19 mouse cellular contexts compared by ENCODE assay signal in the genomic region with DNA sequence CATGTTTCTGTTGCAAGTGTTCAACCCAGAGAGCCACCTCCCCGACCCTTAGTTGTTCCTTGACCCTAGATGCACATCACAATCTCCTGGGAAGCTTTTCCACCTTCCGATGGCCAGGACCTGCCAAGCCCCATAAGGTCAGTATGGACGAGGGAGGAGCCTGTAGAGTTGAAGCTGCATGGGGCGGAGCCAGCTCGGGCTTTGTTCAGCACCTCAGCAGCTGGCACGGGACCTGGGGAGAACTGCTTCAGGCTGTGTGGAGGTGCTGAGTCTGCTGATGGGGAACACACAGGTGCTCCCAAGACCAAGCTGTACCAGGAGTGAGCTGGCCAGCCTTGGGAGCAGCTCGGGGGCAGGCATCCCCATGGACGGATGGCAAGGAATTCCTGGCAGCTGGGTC.
DNase-seq lines count a peak whose midpoint lies in the region; ATAC-seq lines count a peak whose summit lies in the region.
"Had no signal": no experiment of that assay in that cellular context is flagged by ENCODE, and none has a peak within 500 bp of the region (broad histone marks: within the 10 kb centered on the region; RNA-seq: fewer than 3 reads in every experiment).

No protein-coding gene starts in this region.

- H3K4me1 ChIP-seq in hindbrain, embryonic 10.5 days (replicated peaks): peaks cover 53% of the 10 kb centered on the region
- H3K4me1 ChIP-seq in hindbrain, embryonic 12.5 days: peaks cover 48% of the 10 kb centered on the region
- H3K4me1 ChIP-seq in midbrain, embryonic 10.5 days: peaks cover 46% of the 10 kb centered on the region
- peaks cover 20% of the 10 kb centered on the region for H3K4me1 ChIP-seq in midbrain, embryonic 16.5 days (ENCODE audit: control insufficient read depth, insufficient read depth, low read length)
- H3K4me1 ChIP-seq in embryonic facial prominence, embryonic 10.5 days: peaks cover 46% of the 10 kb centered on the region

- H3K9ac ChIP-seq in hindbrain, embryonic 12.5 days: no peak overlapping the region
- no peak overlapping the region for H3K9ac ChIP-seq in midbrain, embryonic 16.5 days (ENCODE audit: low read depth, low read length)
- H3K9ac ChIP-seq: embryonic facial prominence, embryonic 13.5 days; forebrain, embryonic 13.5 days; hindbrain, embryonic 14.5 days had no signal

- H3K4me3 ChIP-seq in hindbrain, embryonic 10.5 days: no peak overlapping the region
- H3K4me3 ChIP-seq in hindbrain, embryonic 12.5 days: no peak overlapping the region
- no peak overlapping the region for H3K4me3 ChIP-seq in midbrain, embryonic 10.5 days
- no peak overlapping the region for H3K4me3 ChIP-seq in midbrain, embryonic 16.5 days (ENCODE audit: low read depth, low read length)
- no peak overlapping the region for H3K4me3 ChIP-seq in embryonic facial prominence, embryonic 10.5 days
- H3K4me3 ChIP-seq: embryonic facial prominence, embryonic 13.5 days; forebrain, embryonic 13.5 days had no signal

- H3K27me3 ChIP-seq in hindbrain, embryonic 10.5 days (ENCODE audit: insufficient read depth, poor library complexity, severe bottlenecking): peaks cover 3% of the 10 kb centered on the region; the same call in 1 of the 2 replicates
- no peaks in the 10 kb centered on the region for H3K27me3 ChIP-seq in hindbrain, embryonic 12.5 days
- peaks cover 15% of the 10 kb centered on the region for H3K27me3 ChIP-seq in midbrain, embryonic 10.5 days (ENCODE audit: low read depth, poor library complexity, severe bottlenecking)
- no peaks in the 10 kb centered on the region for H3K27me3 ChIP-seq in midbrain, embryonic 16.5 days (ENCODE audit: control insufficient read depth, insufficient read depth, low read depth, low read length)
- H3K27me3 ChIP-seq in embryonic facial prominence, embryonic 10.5 days (replicated peaks; ENCODE audit: low read depth, poor library complexity, severe bottlenecking): peaks cover 8% of the 10 kb centered on the region
- H3K27me3 ChIP-seq: embryonic facial prominence, embryonic 13.5 days; forebrain, embryonic 13.5 days had no signal

- no peak for DNase-seq in hindbrain, embryonic 10.5 days (ENCODE audit: low spot score)
- DNase-seq in midbrain, embryonic 10.5 days (ENCODE audit: low spot score): no peak
- DNase-seq in embryonic facial prominence, embryonic 10.5 days (ENCODE audit: low spot score): no peak
- DNase-seq in layer of hippocampus, adult 18-20 months (ENCODE audit: low spot score in 2 of 2): no peak
- DNase-seq in retina, postnatal 1 day: no peak
- DNase-seq: adrenal gland, postnatal 14 days; cerebellum, adult 11-12 months; cerebellum, adult 9-10 months; cerebellum, postnatal 25 days; gastrocnemius, postnatal 14 days; heart, postnatal 10 days; heart, postnatal 4 days had no signal

- 0 out of 2 replicates have a peak, but pooled peaks cover 7% of the 10 kb centered on the region for H3K36me3 ChIP-seq in hindbrain, embryonic 10.5 days
- H3K36me3 ChIP-seq in hindbrain, embryonic 12.5 days: no peaks in the 10 kb centered on the region
- H3K36me3 ChIP-seq in midbrain, embryonic 10.5 days: 0 out of 2 replicates have a peak, but pooled peaks cover under 1% of the 10 kb centered on the region
- no peaks in the 10 kb centered on the region for H3K36me3 ChIP-seq in midbrain, embryonic 16.5 days (ENCODE audit: control insufficient read depth, insufficient read depth, low read length)
- peaks cover 8% of the 10 kb centered on the region for H3K36me3 ChIP-seq in embryonic facial prominence, embryonic 10.5 days (replicated peaks)
- H3K36me3 ChIP-seq: embryonic facial prominence, embryonic 13.5 days had no signal

- H3K9me3 ChIP-seq in hindbrain, embryonic 10.5 days: no peaks in the 10 kb centered on the region
- H3K9me3 ChIP-seq in hindbrain, embryonic 12.5 days (replicated peaks): no peaks in the 10 kb centered on the region
- no peaks in the 10 kb centered on the region for H3K9me3 ChIP-seq in midbrain, embryonic 10.5 days (replicated peaks)
- H3K9me3 ChIP-seq in midbrain, embryonic 16.5 days (replicated peaks; ENCODE audit: control insufficient read depth, low read length, poor library complexity, severe bottlenecking): no peaks in the 10 kb centered on the region
- no peaks in the 10 kb centered on the region for H3K9me3 ChIP-seq in embryonic facial prominence, embryonic 10.5 days
- H3K9me3 ChIP-seq: embryonic facial prominence, embryonic 13.5 days; forebrain, embryonic 13.5 days had no signal

- no peak overlapping the region for H3K4me2 ChIP-seq in hindbrain, embryonic 12.5 days (replicated peaks)
- H3K4me2 ChIP-seq in midbrain, embryonic 16.5 days (ENCODE audit: low read length): no peak overlapping the region
- H3K4me2 ChIP-seq: embryonic facial prominence, embryonic 13.5 days; forebrain, embryonic 13.5 days; hindbrain, embryonic 14.5 days had no signal

- ATAC-seq in hindbrain, embryonic 12.5 days (ENCODE audit: low FRiP score): no peak
- no peak for ATAC-seq in midbrain, embryonic 16.5 days
- ATAC-seq: activated CD4-positive, CD25-positive, alpha-beta regulatory T cell, adult 4 months; forebrain, embryonic 13.5 days; intestine, postnatal 0 days had no signal

- H3K27ac ChIP-seq in hindbrain, embryonic 10.5 days: peak overlapping the region; percentile 59; the same call in 1 of the 2 replicates
- no peak overlapping the region for H3K27ac ChIP-seq in hindbrain, embryonic 12.5 days
- H3K27ac ChIP-seq in midbrain, embryonic 10.5 days (replicated peaks): peak overlapping the region; percentile 61; the same call in 1 of the 2 replicates
- no peak overlapping the region; the same call in 1 of the 2 replicates for H3K27ac ChIP-seq in midbrain, embryonic 16.5 days (ENCODE audit: low read length)
- H3K27ac ChIP-seq in embryonic facial prominence, embryonic 10.5 days (replicated peaks): peak overlapping the region; percentile 59
- H3K27ac ChIP-seq: embryonic facial prominence, embryonic 13.5 days; forebrain, embryonic 13.5 days; hindbrain, embryonic 14.5 days had no signal

- 54% methylated on average over 8 of the region's 8 CpGs for WGBS in hindbrain, embryonic 10.5 days
- 64% methylated on average over 8 of the region's 8 CpGs for WGBS in hindbrain, embryonic 12.5 days
- 67% methylated on average over 8 of the region's 8 CpGs for WGBS in midbrain, embryonic 10.5 days
- WGBS in midbrain, embryonic 16.5 days: 62% methylated on average over 8 of the region's 8 CpGs
- WGBS in embryonic facial prominence, embryonic 10.5 days: 61% methylated on average over 8 of the region's 8 CpGs

Comparison
In these comparisons a context has a peak if more than half of its experiments do, and no peak if none do; other contexts are left out.
1. H3K27ac ChIP-seq: peak in hindbrain, embryonic 10.5 days (single experiment), midbrain, embryonic 10.5 days (single experiment) and embryonic facial prominence, embryonic 10.5 days (single experiment); none in hindbrain, embryonic 12.5 days (single experiment) and midbrain, embryonic 16.5 days (single experiment).